In the genomic region with DNA sequence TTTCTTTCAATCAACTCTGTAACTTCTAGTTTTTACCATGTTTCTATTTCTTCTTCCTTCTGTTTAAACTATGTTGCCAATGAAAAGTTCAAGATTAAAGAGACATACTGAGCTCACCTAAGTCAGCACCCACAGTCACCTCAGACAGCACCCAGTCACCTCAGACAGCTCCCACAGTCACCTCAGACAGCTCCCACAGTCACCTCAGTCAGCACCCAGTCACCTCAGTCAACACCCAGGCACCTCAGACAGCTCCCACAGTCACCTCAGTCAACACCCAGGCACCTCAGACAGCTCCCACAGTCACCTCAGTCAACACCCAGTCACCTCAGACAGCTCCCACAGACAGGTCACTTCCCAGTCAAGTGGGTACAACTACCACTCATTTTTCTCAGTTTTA, we compare ENCODE assay signal across 21 mouse cellular contexts. TPM values are rescaled to one million over a fixed set of nuclear protein-coding genes. Genes with fewer than 3 reads are reported as not detected.
DNase-seq lines count a peak whose midpoint lies in the region; ATAC-seq lines count a peak whose summit lies in the region.
"Had no signal": no experiment of that assay in that cellular context is flagged by ENCODE, and none has a peak within 500 bp of the region (broad histone marks: within the 10 kb centered on the region; RNA-seq: fewer than 3 reads in every experiment).

No protein-coding gene starts in this region.

- 0 out of 2 replicates have a peak, but pooled peaks have one; percentile 31 for ATAC-seq in megakaryocyte progenitor cell, adult 5-6 weeks (replicated peaks; ENCODE audit: poor library complexity)
- ATAC-seq: forebrain, embryonic 16.5 days; intestine, embryonic 16.5 days had no signal

- peak; percentile 67 for DNase-seq in heart, adult 11 months
- DNase-seq in heart, postnatal 4 days: no peak
- DNase-seq in CD4-positive helper T cell, adult 2 months (ENCODE audit: low read depth, low spot score): peak; percentile 29
- DNase-seq in brain, adult 2 months (ENCODE audit: low read depth, low spot score): peak; percentile 5
- no peak for DNase-seq in adipocyte (ENCODE audit: low spot score)
- DNase-seq in cerebellum, postnatal 14 days: no peak
- DNase-seq: adrenal gland, adult 2 months; adrenal gland, postnatal 25 days; B cell, adult 2 months; cerebellum, adult 2 months; cerebellum, postnatal 10 days; embryo, embryonic 11 days; gastrocnemius, adult 2 months; gastrocnemius, postnatal 25 days; heart, postnatal 14 days; kidney, adult 2 months had no signal

RNA-seq across cellular contexts. Expression of gene Ctss, which starts 15.6 kb away (rescaled TPM):
- total RNA-seq in heart, postnatal 4 days (2021): 1 to 10 TPM; 6.5 to 9.0 TPM
- 43.7 and 64.7 TPM in 2 replicates for total RNA-seq in megakaryocyte progenitor cell, adult 5-6 weeks (2015)
- total RNA-seq in megakaryocyte progenitor cell, adult 5-6 weeks (2017): 73.6 and 105 TPM in 2 replicates

RNA-seq across cellular contexts. Expression of gene Hormad1, which starts 17.3 kb away (rescaled TPM):
- total RNA-seq in heart, postnatal 4 days (2021): not detected
- not detected in 2 replicates for total RNA-seq in megakaryocyte progenitor cell, adult 5-6 weeks (2015)
- not detected in 2 replicates for total RNA-seq in megakaryocyte progenitor cell, adult 5-6 weeks (2017)
- total RNA-seq: adrenal gland, adult 2 months; adrenal gland, postnatal 25 days; common myeloid progenitor, adult 5-6 weeks; gastrocnemius, adult 2 months; gastrocnemius, postnatal 25 days; granulocyte monocyte progenitor cell, adult 5-6 weeks; heart, postnatal 14 days had no signal

RNA-seq across cellular contexts. Expression of gene Ctsk, which starts 43.1 kb away (rescaled TPM):
- total RNA-seq in heart, postnatal 4 days (2021): 10 to 100 TPM; 17.0 to 17.9 TPM
- 0.17 and 0.49 TPM in 2 replicates for total RNA-seq in megakaryocyte progenitor cell, adult 5-6 weeks (2015)
- not detected in 2 replicates for total RNA-seq in megakaryocyte progenitor cell, adult 5-6 weeks (2017)
- total RNA-seq: common myeloid progenitor, adult 5-6 weeks; granulocyte monocyte progenitor cell, adult 5-6 weeks had no signal

RNA-seq across cellular contexts. Expression of gene Golph3l, which starts 46.6 kb away (rescaled TPM):
- 10 to 100 TPM; 16.9 to 20.5 TPM for total RNA-seq in heart, postnatal 4 days (2021)
- 57.3 and 60.3 TPM in 2 replicates for total RNA-seq in megakaryocyte progenitor cell, adult 5-6 weeks (2015)
- 40.0 and 66.2 TPM in 2 replicates for total RNA-seq in megakaryocyte progenitor cell, adult 5-6 weeks (2017)

Comparison
In these comparisons a context has a peak if more than half of its experiments do, and no peak if none do; other contexts are left out.
1. DNase-seq: peak in heart, adult 11 months (single experiment), CD4-positive helper T cell, adult 2 months (single experiment) and brain, adult 2 months (single experiment); none in heart, postnatal 4 days (single experiment), adipocyte (single experiment) and cerebellum, postnatal 14 days (0 of 2).
2. RNA of gene Ctss, which starts 15.6 kb away (total RNA-seq): 43.7 to 105 TPM in megakaryocyte progenitor cell, adult 5-6 weeks; 6.5 to 9.0 TPM in heart, postnatal 4 days; every median in the first group is over 4 times any median in the second.
3. RNA of gene Ctsk, which starts 43.1 kb away (total RNA-seq): 17.0 to 17.9 TPM in heart, postnatal 4 days; 0.17 to 0.49 TPM in megakaryocyte progenitor cell, adult 5-6 weeks; every median in the first group is over 10 times any median in the second.